Mouse (Mus musculus) stomach, postnatal 0 days (tissue): ENCODE data around the gene Sult1a1.

Experiments
- CTCF ChIP-seq: IDR thresholded peaks from 2 replicates; pipeline ENCODE4 v1.5.1; 2016; ENCODE audit warnings: antibody characterized with exemption, low read depth, mild to moderate bottlenecking, moderate library complexity
- EP300 ChIP-seq: optimal IDR thresholded peaks from 2 replicates; pipeline ENCODE3; 2016; ENCODE audit warnings: antibody characterized with exemption

GRCm38 (mm10) chr7:126702358-126702757, 26.1 kb upstream of the Sult1a1 start:
- no peak for TF ChIP-seq CTCF
- TF ChIP-seq EP300: no peak
